Mouse (Mus musculus): ENCODE data around the gene Vmn1r139.
"Not testable (repeated sequence)": the region's sequence is repeated elsewhere in the genome, so short reads cannot be mapped to it uniquely, and the experiment has no call there.

The Vmn1r139 gene

DNA sequence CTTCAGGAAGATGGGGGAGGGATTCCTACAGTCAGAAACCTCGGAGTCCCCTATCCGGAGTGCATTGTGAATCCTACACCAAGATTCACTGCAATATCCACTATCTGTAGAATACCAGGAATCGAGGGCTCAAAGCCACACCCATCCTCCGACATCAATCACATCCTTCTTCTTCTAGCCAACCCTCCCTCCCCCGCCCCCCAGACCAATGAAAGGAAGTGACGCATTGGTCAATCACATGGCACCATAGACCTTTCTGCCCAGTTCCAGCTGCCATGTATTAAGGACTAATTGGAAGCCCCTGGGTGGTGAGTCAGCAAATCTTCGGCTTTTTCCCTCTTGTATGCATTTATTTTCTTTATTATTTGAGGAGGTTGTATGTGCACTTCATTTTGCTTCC lies at the start of gene Vmn1r139:
TSS of gene Vmn1r139 (plus strand) at position 301 of the 400 bp plus-strand sequence.
- DNase-seq, result not testable (repeated sequence)

DNA sequence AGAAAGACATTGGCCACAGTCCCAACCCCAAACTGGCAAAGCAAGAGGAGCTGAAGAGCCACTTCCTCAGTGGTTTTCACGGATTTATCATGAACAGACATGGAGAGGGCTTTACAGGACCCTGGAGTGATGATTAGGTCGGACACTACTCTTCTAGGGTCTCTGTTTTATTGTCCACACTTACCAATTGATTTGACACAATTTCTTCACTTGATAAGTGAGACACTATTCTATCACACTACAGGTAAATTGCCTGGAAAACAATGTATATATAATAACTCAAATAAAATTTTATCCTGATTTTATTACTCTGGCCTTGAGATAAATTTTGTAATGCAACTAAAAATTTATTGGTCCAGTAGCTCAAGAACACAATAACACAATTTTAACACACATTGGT lies 40.1 kb upstream of the Vmn1r139 start, which contains the start of gene Vmn1r138:
TSS of gene Vmn1r138 (minus strand) at position 101 of the 400 bp plus-strand sequence.
- not testable (repeated sequence) for DNase-seq

DNA sequence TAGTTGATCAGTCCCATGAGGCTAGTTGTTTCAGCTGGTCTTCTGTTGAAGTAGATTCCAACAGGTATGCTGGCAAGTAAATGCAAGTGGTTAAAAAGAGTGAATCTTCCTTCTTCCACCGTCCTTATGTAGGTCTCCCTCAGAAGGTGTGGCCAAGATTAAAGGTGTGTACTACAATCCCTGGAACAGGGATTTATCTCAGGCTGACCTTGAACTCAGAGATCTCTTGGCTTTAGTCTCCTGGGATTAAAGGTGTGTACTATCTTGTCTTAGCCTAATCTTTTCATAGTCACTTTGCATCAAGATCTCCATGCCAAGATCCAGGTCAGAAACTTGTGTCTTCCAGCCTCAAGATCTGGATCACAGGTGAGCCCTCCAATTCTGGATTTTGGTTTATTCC lies 12.7 kb upstream of the Vmn1r139 start, which contains the start of gene Gm6176:
TSS of gene Gm6176 (minus strand) at position 101 of the 400 bp plus-strand sequence.
- DNase-seq, result not testable (repeated sequence)

DNA sequence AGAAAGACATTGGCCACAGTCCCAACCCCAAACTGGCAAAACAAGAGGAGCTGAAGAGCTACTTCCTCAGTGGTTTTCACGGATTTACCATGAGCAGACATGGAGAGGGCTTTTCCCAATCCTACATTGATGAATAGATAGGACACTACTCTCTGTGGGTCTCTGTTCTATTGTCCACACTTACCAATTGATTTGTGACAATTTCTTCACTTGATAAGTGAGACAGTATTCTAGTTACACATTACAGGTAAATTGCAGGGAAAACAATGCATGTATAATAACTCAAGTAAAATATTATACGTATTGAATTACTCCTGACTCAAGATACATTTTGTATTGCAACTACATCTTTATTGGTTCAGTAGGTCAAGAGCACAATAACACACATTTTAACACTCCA lies 49.3 kb downstream of the Vmn1r139 start, which contains the start of gene Gm16451:
TSS of gene Gm16451 (minus strand) at position 101 of the 400 bp plus-strand sequence.
- DNase-seq, result not testable (repeated sequence)

DNA sequence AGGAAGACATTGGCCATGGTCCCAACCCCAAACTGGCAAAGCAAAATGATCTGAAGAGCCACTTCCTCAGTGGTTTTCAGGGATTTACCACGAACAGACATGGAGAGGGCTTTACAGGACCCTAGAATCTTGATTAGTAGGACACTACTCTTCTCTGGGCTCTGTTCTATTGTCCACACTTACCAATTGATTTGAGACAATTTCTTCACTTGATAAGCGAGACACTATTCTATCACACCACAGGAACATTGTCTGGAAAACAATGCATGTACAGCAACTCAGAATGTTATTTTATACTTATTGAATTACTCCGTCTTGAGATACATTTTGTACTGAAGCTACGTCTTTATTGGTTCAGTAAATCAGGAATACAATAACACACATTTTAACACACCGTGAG lies 65.8 kb downstream of the Vmn1r139 start, which contains the start of gene Gm10666:
TSS of gene Gm10666 (minus strand) at position 101 of the 400 bp plus-strand sequence.
- not testable (repeated sequence) for DNase-seq

All from retina, postnatal 1 day (tissue).